Mouse (Mus musculus): Measurements from ENCODE around the gene Tgfbr2. TPM values are rescaled to one million over a fixed set of nuclear protein-coding genes. Genes with fewer than 3 reads are reported as not detected.

Gene Tgfbr2
- total RNA-seq, 2 experiments from 2014 or later: 17.7 to 18.6 TPM

DNA sequence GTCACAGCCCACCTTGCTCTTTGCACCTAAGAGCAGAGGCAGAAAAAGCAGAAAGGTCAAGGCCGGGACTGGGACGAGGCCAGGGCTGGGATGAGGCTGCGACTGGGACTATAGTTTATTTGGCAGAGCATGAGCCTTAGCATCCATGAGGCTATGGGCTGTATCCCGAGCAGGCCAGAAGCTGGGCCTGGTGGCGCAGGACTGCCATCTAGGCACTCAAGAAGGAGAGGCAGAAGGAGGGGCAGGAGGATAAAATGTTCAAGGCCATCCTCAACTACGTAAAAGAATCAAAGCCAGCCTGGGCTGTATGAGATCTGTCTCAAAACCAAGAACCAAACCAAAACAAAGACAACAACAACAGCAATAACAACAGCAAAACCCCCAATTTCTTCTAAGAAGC is 52.6 kb downstream of the Tgfbr2 start:
- intact Hi-C loops (cut with DNase I): no loop called here
- no peak for DNase-seq

DNA sequence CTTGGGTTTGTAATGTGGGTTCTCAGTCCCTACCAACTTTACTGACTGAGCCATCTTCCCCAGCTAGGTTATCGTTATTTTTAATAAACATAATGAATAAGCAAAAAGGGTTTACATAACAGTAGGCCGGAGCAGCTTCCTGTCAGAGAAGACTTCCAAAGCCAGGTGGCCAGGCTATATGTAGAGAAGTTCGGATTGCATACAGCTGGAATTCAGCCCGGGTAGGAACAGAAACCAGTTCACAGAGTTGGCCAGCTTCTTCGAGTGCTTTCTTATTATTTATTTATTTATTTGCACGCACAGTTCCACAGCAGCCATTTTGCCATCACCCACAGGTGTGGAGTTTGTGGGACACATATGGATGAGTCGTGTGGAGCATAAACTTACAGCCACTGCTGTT is 53.7 kb downstream of the Tgfbr2 start:
- intact Hi-C loops (cut with DNase I): no loop called here

DNA sequence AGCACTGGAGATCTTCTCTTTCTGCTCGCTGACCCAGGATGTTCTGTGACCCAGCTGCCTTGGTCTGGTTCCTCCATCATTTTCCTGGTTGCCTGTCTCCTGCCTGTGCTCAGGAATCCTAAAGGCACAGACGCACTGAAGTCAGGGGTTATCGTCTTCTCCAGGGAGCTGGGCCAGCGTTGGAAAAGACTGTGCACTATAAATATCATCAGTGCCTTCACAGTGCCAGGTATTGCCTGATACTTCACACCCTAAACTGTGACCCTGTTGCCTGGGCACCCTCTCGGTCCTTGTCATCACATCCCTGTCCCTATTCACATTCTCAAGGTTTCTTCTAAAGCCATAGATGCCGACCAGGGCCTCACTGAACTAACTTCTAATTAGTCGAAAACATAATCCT is 55.2 kb downstream of the Tgfbr2 start:
- DNase-seq: no peak
- intact Hi-C loops (cut with DNase I): no loop called here

More for the DNA sequence above, 53.7 kb downstream of the Tgfbr2 start:
- DNase-seq: no peak

DNA sequence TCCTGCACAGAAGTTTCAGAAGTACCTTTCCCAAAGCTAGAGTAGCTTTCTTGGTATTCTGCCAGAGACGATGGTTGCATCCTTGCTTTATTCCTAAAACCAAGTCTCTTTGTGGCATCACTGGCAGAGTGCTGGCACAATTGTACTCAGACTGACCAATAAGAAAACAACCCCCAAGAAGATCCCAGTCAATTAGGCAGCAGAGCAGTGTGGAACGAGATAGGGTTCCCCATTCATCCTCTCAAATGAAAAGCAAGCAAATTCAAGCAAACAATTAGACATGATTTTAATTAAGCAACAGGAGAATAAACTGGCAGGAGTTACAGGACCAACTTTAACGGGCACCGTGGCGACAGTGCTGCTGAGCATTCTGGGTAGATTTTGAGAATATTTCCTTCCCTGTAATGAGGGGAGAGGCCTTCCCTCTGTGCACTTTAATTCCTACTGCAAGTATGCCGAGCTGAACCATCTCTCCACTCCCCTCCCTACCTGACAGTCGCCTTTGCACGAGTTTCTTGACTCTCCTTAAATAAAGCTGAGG is 56.8 kb downstream of the Tgfbr2 start:
- intact Hi-C loops (cut with DNase I): no loop called here

DNA sequence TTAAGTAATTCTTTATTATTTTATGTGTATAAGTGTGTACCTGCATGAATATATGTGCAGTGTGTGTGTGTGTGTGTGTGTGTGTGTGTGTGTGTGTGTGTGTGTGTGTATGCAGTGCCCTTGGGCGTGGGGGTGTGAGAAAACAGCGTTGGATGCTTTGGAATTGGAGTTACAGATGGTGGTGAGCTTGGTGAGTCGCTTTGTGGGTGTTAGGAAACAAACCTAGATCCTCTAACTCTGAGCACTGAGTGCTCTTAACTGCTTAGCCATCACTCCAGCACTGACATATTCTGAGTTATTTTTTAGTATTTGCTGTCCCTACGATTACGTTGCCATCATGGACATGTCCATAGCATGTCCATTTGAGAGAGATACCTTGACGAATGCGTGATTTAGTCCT is 59.3 kb downstream of the Tgfbr2 start:
- DNase-seq: no peak
- intact Hi-C loops (cut with DNase I): no loop called here

More for the DNA sequence above, 56.8 kb downstream of the Tgfbr2 start:
- no peak for DNase-seq

DNA sequence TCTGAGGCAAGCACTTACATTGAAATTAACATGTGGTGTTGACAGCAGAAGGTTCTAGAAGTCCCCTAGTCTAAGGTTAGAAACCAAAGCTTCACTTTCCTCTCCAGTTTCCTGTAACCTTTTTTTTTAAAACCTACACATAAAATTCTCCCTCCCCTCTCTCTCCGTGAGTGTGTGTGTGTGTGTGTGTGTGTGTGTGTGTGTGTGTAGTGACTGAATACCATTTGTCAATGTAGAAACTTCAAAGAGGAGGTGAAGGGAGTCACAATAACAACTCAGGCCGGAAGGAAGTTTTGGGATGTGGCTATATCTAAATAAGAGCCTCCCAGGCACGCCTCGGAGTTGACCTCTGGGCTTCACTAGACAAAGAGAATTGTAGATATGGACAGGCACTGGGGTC is 60.8 kb downstream of the Tgfbr2 start:
- intact Hi-C loops (cut with DNase I): no loop called here
- DNase-seq: no peak

DNA sequence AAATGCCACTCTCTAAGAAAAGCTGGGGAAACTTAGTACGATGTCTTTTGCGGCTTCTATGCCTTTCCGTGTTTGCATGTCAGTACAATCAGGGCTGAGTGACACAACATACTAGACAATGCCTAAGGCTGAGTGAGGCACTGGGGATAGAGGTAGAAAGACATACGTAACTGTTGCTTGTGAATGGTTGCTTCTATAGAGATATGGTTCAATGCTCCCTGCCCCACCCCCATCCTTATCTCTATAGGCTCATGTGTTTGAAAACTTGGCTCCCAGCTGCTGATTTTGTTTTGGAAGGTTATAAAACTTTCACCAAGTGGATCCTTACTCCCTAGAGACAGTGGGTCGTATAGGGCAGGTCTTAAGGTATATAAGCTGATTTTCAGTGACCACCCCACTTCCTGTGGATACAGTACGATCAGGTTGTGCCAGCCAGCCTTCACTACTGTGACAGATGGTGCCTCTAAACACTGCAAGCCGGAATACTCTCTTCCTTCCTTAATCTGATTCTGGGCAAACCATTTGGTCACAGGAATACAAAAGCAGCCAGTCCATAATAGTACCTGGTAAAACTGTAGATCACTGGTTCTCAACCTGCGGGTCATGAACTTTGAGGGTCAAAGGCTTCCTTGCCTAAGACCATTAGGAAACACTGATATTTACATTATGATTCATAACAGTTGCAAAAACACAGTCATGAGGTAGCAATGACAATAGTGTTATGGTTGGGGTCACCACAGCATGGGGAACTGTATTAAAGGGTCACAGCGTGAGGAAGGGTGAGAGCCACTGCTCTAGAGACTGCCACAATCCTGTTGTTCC is 63.8 kb downstream of the Tgfbr2 start:
- DNase-seq: no peak
- intact Hi-C loops (cut with DNase I): no loop called here

DNA sequence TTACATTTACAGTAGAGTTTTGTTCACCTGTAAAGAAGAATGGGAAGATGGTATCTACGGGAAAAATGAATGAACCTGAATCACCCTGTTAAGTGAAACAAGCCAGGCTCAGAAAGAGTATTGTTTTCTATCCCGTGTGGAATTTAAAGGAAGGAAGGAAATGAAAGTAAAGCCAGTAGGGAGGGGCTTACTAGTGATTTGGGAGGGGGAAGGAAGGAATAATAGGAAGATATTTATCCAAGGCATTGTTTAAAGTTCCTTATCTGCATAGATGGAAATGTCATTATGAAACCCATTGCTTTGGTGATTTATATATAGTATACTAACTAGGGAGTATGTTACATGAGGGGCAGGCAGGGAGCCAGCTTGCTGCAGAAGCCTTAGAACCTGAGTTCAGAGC is 66.4 kb downstream of the Tgfbr2 start:
- intact Hi-C loops (cut with DNase I): no loop called here
- DNase-seq: no peak

DNA sequence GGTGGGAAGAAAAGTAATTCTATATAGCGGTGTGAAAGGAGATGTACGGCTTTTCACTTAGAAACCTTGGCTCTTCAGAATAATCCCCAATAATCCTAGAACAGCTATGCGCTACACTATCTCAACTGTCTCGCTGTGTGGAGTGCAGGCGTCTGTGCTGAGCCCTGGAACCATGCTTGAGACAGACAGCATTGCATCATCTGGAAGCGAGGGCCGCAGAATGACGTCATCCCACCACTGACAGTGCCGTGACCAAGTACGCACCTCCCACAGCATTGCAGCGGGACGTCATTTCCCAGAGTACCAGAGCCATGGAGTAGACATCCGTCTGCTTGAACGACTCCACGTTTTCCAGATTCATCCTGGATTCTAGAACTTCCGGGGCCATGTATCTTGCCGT is 70.4 kb downstream of the Tgfbr2 start:
- intact Hi-C loops (cut with DNase I): no loop called here
- DNase-seq: no peak

DNA sequence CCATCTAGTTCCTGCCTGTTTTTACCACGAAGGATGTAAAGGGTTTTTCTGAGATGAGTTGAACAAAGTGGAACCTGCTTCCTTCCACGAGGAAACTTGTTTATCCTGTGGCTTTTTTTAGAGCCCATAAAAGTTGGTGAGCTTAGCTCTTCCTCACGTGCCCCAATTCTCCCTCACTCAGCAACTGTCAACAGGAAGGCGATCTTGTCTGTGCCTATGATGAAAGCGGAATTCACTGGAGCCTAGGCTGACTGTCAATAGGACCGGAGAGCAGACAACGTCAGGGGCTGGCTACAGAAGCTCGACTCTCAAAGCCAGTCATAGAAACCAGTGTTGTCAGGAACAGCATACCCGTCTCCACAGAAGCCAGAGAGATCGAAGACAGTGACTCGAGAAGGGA is 73.3 kb downstream of the Tgfbr2 start:
- intact Hi-C loops (cut with DNase I): no loop called here

DNA sequence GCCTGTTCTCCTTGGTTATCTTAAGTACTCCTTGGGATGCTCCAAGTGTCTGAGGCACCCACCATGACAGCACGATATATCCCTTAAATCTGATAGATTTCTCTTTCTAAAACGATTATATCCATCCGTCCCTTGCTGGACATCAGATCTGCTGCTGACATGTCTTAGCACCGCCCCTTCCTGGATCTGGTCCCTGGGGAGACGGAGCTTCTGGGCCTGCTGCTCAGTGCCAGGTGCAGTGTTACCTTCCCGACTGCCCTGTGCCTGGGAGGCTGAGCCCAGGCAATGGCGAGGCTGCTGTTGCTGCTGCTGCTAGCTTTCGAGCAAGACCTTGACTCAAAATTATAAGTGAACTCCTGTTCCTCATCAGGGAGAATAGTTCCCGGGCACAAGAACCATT is 75.1 kb downstream of the Tgfbr2 start:
- intact Hi-C loops (cut with DNase I): no loop called here
- DNase-seq: peak in 1 of 2 experiments; percentile 29

More for the DNA sequence above, 73.3 kb downstream of the Tgfbr2 start:
- DNase-seq: no peak

DNA sequence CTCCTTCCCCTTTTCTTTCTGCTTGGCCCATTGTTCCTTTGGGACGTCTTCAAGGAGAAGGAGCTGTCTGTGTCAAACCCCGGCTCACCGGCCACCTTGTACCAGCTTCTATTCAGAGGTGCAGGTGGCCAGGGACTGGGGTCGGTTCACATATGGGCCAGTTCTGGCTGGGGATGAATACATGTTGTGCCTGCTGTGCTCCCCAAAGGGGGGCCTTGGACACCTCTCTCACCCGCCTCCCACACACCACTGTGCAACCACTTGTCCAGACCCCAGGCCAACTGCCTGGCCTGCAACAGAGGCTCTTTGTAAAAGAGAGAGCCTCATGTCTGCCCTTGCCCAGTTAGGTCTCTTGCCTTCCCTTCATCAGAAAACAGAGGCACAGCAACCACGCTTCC is 75.6 kb downstream of the Tgfbr2 start:
- DNase-seq: no peak

DNA sequence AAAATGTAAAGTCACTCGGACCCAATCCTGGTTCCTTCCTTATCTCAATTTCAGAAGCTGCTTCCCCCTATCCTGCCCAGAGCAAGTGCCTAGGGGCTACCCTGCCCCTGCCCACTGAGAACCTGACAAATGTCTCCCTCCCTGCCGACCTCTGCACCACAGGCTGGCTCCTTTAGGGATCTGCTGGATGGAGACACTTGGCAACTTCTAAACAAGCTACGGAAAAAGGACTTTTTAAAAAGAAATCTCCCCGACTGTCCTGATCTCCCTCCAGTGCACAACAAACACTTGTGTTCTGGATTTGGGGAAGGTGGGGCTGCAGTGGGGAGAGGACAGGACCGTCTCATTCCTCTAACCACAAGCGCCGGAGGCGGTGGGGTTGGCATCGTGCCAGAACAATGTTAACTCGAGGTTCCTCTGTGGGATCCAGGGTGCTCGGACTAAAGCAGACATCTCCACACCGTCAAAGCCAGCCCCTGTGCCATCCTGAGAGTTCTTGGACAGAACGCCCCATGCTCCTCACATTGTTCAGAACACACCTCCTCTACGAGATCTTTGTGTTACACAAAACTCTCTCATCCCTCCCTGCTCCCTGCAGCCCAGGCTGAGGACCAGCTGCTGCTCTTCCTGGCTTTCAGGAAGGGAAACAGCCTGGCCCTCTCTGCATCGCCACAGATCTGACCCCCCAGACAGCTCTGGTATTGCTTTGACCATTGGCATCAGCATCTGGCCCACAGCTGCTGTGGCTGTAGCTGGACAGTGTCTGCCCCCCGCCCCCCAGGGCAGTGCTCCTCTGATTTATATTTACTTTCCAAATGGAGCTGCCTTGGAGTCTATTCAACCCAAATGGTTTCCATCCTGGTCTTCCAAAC is 76.2 kb downstream of the Tgfbr2 start:
- intact Hi-C loops (cut with DNase I): loop anchor here (5.0 kb wide), 1 partner anchor 83 kb away; no protein-coding TSS in a partner anchor
- peak; percentile 53 to 56 for DNase-seq

More for the DNA sequence above, 75.6 kb downstream of the Tgfbr2 start:
- intact Hi-C loops (cut with DNase I): loop anchor here (5.0 kb wide), 1 partner anchor 83 kb away; no protein-coding TSS in a partner anchor

DNA sequence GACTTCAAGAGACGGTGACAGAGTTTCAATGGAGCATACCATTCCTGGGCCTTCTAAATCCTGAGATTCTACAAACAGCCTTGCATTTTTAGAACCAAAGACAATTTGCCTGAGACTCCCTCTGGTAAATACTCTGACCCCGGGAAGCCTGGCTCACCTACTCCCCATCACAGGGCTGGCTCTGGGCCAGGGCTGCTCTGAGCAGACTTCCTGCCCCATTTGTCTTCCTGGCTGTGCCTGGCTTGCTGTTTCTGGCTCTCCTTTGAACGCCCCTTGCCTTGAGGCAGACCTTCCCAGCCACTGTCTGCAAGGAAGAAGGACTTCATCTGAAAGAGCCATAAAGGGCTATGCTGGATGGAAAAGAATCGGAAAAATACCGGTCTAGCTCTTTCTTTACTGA is 83.2 kb downstream of the Tgfbr2 start:
- intact Hi-C loops (cut with DNase I): no loop called here
- peak in 1 of 2 experiments; percentile 17 for DNase-seq

DNA sequence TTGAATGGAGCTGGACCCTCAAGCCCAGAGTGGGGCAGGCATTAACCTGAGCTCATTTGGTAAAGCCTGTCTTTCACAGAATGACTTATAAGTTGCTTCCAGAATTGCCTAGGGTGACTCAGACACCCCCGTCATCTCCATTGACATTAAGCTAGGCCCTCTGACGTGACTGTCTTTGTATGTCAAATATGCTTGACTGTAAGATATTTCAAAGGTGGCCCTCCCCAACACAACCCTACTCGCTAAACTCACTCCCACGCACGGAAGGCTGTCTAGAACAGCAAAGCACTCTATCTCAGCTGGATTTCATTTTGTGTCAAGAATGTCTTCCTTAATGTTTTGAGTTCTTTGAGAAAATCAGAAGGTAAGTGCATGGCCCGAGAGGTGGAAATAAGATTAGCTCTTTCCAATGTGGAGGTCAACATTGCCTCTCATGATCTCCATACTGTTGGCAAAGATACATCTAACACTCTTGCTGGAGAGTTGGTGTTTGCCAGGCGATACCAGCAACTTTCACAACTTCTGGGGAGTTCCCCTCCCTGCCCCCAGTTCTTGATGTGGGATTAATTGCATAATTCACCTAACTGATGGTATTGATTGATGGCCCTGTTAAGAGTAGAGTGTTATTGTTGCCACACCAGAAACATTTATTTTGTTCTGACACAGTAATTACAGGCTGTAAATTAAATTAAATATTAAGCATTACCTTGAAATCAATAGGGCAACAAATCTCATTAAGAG is 83.9 kb downstream of the Tgfbr2 start:
- intact Hi-C loops (cut with DNase I): no loop called here
- no peak for DNase-seq

DNA sequence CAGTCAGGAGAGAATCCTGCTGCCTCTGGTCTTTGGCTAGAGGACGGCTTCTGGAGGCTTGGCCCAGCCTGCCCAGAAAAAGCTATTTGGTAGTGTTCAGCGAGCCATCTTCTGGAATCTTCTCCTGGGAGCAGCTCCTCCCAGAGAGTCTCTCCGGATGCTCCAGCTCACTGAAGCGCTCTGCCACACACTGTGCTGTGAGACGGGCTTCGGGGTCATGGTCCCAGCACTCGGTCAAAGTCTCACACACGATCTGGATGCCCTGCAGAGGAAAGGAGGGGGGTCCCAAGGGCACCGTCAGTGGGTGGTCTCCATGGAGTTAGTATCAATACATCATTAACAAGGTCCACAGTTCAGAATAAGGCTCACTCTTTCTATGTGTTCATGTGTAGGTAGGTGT is 84.9 kb downstream of the Tgfbr2 start:
- DNase-seq: no peak
- intact Hi-C loops (cut with DNase I): no loop called here

DNA sequence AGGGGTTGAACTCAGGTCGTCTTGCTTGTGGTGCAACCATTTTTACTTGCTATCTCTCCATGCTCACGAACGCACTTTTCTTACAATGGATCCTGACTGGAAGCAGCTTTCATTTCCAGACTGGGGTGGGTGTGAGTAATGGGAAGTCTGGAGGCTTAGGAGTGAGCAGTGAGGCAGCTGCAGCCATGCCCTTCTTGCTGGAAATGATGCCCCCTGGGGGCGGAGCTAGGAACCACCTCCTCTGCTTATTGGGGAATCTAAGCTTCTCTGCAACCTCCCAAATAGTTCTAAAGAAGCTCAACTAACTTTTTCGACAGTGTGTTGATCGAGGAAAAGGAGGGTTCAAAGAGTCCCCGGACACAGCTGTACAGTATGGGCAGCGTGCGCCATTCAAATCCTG is 86.2 kb downstream of the Tgfbr2 start:
- no peak for DNase-seq

DNA sequence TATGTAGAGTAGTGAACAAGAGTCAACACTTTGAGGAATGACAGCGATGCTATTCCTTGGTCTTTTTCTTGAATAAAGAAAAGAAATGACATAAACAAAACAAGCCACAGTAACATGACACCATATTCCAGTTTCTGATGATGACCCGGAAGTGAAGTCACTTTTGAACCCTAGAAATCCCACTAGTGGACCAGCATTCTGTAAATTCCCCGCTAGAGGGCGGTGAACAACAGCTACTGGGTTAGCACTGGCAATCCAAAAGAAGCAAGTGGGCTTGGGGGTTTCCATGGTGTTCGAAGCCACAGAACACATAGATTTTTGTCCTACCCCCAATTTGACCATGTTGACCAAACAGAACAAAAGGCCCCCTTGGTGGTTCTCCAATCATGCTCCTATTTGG is 87.3 kb downstream of the Tgfbr2 start:
- peak in 1 of 2 experiments; percentile 61 for DNase-seq
- intact Hi-C loops (cut with DNase I): loop anchor here (5.0 kb wide), 1 partner anchor 294 kb away; no protein-coding TSS in a partner anchor

More for the DNA sequence above, 86.2 kb downstream of the Tgfbr2 start:
- intact Hi-C loops (cut with DNase I): loop anchor here (5.0 kb wide), 1 partner anchor 293 kb away; no protein-coding TSS in a partner anchor

DNA sequence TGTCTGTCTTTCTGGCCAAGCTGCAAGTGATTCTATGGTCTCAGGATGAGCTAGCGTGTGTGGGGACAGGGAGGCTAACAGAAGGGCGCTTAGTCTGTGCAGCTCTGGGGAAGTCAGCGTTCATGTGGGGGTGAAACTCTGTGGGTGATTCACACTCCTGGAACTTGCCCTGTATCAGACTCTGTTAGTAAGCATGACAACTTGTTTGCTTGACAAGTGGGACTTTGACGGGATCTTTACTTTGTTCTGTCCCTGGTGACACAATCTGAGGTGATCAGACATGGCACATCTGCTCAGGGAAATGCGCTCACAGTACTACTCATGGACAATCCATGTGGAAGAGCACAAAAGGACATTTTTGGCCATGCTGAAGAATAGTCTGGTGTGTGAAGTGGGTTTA is 87.9 kb downstream of the Tgfbr2 start:
- intact Hi-C loops (cut with DNase I): loop anchor here (5.0 kb wide), 1 partner anchor 295 kb away; no protein-coding TSS in a partner anchor
- DNase-seq: no peak

DNA sequence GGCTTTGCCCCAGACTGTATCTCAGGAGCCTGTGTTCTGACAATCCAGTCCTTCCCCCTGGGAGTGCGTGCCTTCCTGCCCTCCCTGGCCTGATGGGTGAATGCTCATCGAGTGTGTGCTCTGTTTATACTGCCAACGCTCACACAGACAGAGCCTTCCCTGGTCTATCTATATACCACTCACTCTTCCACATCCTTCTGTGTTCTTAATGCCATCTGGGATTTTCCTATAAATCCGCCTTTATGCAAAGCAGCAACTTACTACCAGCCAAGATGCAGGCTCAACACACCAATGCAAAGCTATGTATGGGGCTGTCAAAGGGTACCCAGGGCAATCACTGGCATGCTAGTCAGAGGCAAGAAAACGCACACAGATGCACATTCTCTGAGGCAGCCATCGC is 89.2 kb downstream of the Tgfbr2 start:
- DNase-seq: no peak
- intact Hi-C loops (cut with DNase I): loop anchor here (5.0 kb wide), 1 partner anchor 296 kb away; no protein-coding TSS in a partner anchor
